Mouse (Mus musculus): ENCODE data around the gene Rabif. TPM values are rescaled to one million over a fixed set of nuclear protein-coding genes. Genes with fewer than 3 reads are reported as not detected.
"Not testable (repeated sequence)": the region's sequence is repeated elsewhere in the genome, so short reads cannot be mapped to it uniquely, and the experiment has no call there.

Gene Rabif
- total RNA-seq (2021): 10 to 100 TPM; 30.1 to 32.3 TPM
- long read RNA-seq, experiment 1, transcript Rabif-201 (2 exons, 2,861 nt): major isoform, 108 of 112 reads
- long read RNA-seq, experiment 1, partial matches to known transcripts: 0 of 112 reads
- long read RNA-seq, experiment 1, other reads (novel, unspliced or antisense): 4 of 112 reads
- long read RNA-seq, experiment 2, transcript Rabif-201 (2 exons, 2,861 nt): major isoform, 110 of 117 reads
- long read RNA-seq, experiment 2, partial matches to known transcripts: 0 of 117 reads
- long read RNA-seq, experiment 2, other reads (novel, unspliced or antisense): 7 of 117 reads

DNA sequence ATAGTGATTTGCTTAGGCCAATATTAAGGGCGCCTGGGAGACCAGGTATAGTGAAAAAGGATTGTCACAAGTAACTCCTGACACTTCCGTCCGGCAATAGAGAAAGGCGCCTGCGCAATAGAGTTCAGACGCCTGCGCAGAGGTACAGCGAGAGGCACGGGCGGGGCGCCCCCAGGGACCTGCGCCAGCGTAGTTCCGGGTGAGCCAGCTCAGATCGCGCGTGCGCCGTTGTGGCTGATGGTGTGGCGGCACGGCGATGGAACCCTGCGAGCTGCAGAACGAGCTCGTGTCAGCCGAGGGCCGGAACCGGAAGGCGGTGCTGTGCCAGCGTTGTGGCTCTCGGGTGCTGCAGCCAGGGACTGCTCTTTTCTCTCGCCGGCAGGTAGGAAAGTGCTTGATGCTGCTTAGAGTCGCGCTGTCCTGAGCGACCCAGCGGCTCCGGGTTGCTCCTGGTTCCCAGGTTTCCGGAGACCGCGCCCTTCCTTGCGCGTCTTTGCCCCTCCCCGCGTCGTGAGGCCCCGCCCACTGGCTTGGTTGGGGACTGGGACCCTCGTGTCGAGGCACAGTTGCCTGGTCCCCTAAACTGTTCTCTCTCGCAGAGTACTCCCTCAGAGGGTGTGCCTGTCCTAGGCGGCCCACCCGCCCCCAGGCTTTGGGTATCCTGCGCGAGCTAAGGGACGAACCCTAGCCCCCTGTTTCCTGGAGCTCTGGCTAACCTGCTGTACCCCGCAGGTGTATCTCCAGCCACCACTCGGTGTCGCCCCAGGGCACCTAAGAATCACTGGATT lies at the start of gene Rabif:
Rabif (plus strand) TSS at position 221 of the 788 bp plus-strand sequence.
- DNase-seq (ENCODE audit: low spot score in 2 of 2): peak; percentile 99
- intact Hi-C loops (cut with DNase I): no loop called here

DNA sequence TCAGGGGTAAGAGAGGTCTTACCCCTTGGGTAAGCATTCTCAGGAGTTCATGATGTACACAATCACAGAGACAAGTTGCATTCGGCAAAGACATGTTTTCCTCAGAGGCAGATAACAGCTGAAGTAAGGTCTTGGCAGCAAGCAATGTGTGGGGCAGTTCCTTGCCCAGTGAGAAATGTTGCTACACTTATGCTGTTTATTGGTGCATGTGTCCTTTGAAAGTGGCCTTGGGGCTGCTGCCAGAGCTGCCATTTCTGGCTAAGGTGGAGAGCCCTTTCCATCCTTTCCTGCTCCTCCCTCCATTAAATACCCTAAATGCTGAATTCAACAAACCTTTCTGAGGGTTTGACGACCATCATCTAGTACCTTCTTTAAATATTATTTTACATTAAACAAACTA lies 49.0 kb upstream of the Rabif start:
- no peak for DNase-seq (ENCODE audit: low spot score in 2 of 2)
- intact Hi-C loops (cut with DNase I): no loop called here

DNA sequence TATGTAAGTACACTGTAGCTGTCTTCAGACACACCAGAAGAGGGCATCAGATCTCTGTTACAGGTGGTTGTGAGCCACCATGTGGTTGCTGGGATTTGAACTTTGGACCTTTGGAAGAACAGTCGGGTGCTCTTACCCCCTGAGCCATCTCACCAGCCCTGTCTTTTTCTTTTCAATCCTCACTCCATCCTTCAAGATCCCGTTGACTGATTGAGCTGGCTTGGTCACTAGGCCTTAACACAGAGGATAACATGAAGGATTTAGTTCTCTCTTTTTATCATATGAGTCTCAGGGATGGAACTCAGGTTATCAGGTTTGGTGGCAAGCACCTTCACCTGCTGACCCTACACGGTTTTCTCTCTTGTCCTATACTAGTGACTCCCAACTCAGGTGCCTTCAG lies 45.9 kb upstream of the Rabif start:
- intact Hi-C loops (cut with DNase I); DNase-seq (ENCODE audit: low spot score in 2 of 2): not testable (repeated sequence)

DNA sequence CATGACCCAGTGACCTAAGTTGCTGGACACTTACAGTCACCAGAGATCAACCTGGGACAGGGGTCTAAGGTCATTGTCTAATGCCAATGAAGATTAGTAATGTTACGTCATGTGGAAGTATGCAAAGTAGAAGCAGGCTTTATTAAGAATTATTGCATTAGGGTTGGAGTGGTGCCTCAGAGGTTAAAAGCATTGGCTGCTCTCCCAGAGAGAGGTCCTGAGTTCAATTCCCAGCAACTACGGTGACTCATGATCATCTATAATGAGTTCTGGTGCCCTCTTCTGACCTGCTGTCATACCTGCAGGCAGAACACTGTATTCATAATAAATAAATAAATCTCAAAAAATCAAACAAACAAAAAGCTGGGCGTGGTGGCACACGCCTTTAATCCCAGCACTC lies 44.2 kb upstream of the Rabif start:
- DNase-seq (ENCODE audit: low spot score in 2 of 2): no peak
- intact Hi-C loops (cut with DNase I): no loop called here

DNA sequence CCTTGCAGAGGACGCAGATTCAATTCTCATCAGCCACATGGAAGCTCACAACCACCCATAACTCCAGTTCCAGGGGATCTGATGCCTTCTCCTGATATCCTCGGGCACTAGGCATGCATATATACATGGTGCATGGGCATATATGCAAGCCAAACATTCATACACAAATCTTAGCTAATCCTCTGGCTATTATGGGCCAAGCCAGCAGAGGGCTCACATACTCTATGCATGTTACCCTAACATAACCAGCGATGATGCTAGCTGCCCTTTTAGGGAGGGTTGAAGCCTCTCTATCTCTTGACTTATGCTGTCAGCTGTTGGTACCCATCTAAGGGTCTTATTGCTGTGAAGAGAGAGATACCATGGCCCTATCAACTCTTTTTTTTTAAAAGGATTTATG lies 43.5 kb upstream of the Rabif start:
- peak; percentile 51 to 56 for DNase-seq (ENCODE audit: low spot score in 2 of 2)
- intact Hi-C loops (cut with DNase I): no loop called here

DNA sequence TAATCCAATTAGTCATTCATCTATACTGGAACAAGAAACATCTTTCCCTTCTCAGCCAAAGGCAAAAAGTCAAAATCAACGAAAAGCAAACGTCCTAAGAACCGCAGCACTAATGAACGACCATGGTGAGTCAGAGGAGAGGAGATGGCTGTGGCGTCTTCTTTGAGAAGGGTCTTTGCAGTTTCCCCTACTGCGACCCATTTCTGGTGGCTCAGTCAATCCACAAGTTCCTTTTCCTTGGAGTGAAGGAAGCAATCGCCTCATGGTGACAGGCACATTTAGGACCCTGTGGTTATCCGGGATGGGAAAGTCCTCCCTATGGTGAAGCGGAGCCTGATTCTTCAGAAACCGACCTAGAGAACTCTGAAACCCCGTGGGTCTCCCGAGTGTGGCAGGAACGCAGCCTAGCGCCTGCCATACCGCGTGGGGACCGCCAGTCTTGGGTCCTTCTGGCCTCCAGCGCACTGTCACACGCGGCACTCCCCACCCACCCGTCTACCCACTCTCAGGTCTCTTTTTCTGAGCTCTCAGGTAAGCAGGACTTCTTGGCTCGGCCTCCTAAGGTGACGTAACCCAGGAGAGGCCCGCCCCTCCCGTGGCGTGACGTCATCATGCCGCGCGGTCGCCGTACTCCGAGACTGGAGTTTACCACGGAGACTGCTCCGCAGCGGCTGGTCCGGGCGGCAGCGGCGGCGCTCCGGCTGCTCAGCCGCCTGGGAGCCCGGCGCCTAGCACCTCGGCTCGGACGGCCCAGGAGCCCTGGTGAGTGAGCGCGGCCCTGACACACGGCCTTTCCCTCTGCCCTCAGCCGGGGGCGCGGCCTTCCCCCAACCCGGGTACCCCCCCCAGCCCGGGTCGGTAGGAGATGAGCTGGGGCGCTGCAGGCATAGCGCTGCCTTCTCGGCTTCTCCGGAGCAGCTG lies 39.3 kb upstream of the Rabif start, which contains the start of gene Klhl12:
Klhl12 (plus strand) TSS at position 628 of the 921 bp plus-strand sequence.
- peak; percentile 93 to 96 for DNase-seq (ENCODE audit: low spot score in 2 of 2)
- intact Hi-C loops (cut with DNase I): loop anchor here (1.0 kb wide), 1 partner anchor 93 kb away; no protein-coding TSS in a partner anchor

DNA sequence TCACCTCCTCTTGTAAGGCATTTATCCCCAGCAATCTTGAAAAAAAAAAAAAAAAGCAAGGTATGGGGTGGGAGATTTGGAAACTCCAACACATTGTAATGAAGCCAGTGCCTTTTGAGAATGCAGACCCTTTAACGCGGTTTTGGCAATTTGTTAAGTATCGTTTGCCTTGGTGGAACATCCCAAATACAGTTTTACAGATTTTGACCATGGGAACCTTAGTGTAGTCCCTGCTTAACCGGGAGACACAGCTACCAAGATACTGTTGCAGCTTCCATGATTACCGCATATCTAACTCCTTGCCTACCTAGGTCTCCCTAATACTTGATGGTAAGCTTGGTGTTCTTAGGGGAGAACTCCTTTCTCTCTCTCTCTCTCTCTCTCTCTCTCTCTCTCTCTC lies 38.4 kb upstream of the Rabif start:
- no peak for DNase-seq (ENCODE audit: low spot score in 2 of 2)
- intact Hi-C loops (cut with DNase I): no loop called here

DNA sequence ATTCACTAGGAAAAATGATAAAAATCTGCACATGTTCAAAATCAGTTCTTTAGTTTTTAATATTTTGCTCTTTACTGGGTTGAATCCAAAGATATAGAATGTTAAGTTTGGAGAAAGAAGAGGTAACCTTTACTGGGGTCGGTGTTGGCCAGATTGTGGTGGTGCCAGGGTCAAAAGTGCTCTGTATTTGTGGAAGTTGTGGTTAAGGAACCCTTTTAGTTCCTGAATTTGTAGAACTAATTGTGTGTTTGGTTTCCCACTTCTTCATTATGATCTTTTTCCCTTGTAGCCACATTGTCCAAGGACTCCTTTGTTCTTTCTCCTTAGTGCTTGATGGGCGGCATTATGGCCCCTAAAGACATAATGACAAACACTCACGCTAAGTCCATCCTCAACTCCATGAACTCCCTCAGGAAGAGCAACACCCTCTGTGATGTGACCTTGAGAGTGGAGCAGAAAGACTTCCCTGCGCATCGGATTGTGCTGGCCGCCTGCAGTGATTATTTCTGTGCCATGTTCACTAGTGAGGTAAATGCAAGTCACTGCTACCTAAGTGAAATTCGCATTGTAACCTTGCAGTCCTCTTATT lies 36.2 kb upstream of the Rabif start:
- DNase-seq (ENCODE audit: low spot score in 2 of 2): no peak
- intact Hi-C loops (cut with DNase I): no loop called here

DNA sequence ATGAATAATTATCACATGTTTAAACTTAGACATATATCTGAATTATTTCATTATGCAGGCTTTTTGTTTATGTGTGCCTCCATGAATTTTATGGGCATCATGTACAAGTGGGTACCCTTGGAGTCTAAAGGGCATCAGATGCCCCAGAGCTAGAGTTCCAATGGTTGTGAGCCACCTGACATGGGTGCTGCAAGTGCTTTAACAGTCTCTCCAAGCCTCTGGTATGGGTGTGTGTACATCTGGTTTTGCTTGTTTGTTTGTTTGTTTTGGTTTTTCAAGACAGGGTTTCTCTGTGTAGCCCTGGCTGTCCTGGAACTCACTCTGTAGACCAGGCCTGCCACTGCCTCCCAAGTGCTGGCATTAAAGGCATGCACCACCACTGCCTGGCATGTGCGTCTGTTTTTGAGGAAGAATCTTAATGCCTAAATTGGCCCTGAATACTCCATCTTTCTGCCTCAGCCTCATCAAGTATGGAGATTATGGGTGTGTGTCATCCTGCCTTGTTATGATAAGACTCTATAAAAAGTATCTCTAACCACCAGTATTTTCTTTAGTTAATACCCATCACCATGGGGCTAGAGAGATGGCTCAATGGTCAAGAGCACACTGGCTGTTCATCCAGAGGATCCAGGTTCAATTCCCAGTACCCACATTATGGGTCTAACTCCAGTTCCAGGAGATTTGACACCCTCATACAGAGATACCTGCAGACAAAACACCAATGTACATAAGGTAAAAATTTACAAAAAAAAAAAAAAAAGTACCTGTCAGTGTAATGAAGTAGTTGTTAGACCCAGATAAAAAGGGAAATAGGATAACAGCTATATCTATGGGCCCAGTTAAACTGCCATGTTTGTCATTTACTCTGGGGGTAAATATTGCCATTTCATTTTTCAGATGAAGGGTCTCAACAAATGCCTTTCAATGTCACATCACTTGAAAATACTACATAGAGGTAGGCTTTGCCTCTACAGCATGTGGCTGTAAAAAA lies 33.9 kb upstream of the Rabif start:
- no peak for DNase-seq (ENCODE audit: low spot score in 2 of 2)
- intact Hi-C loops (cut with DNase I): no loop called here

DNA sequence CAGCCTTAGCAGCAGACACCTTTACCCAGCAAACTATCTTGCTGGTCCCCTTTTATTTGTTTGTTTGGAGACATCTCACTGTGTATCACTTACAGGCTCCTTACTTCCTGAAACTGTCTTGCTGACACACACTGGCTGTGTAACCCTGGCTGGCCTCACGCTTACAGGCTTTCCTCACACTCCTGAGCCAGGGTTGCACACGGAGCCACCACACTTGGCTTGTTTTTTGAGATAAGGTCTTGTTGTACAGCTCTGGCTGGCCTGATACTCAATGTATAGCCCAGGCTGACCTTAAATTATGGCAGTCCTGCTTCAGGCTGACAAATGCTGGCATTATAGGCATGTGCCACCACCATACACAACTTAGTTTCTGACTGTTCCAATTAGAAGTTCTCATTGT lies 9.8 kb upstream of the Rabif start:
- intact Hi-C loops (cut with DNase I): no loop called here
- no peak for DNase-seq (ENCODE audit: low spot score in 2 of 2)

DNA sequence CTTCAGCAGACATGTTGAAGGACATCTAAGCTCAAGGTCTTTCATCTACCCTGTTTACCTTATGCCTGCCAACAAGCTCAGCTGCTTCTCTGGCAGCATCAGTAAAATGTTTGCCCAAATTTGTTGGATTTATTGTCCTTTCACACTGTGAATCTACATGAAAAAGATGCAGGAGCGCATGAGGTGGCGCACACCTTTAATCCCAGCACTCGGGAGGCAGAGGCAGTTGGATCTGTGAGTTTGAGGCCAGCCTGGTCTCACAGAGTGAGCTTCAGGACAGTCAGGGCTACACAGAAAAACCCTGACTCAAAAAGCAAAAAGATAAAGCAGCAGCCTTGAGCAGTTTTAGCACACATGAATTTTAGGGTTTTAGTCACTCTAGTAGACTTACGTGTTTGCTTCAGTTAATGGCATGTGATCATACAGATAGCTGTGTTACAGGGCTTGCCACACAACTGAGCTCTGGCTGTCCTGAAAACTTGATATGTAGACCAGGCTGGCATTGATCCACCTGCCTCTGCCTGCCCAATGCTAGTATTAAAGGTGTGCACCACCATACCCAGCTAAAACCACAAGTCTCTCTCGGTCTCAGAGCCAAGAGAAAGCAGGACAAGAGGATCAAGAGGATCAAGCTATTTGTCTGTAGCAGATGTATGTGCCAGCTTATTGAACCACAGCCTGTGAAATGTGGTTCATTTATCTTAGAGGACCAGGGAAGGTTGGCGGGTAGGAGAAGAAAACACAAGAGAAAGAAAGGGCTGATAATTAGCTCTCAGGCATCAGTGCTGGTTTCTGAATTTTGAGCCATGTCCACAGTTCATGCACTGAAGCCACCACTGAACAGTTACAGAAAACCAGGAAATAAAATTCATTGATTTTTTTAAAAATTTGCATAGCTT lies 3.3 kb upstream of the Rabif start:
- no peak for DNase-seq (ENCODE audit: low spot score in 2 of 2)
- intact Hi-C loops (cut with DNase I): no loop called here

DNA sequence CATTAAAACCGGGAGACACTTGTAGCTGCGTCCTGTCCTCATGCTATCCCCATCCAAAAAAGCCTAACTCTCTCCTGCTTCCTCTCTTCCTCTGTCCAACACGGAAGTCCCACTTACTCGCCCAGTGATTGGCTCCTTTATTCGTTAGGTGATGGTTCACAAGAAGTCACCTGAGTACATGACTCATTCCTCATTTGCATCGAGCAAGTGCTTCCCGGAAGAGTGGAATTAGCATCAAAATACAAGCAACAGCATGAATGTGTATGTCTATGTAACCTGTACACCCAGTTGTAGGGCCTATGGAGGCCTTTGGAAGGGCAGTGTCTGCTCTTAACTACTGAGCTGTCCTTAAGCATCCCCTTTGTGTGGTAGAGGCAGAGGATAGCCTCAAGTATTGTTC lies 2.2 kb upstream of the Rabif start:
- no peak for DNase-seq (ENCODE audit: low spot score in 2 of 2)
- intact Hi-C loops (cut with DNase I): no loop called here

DNA sequence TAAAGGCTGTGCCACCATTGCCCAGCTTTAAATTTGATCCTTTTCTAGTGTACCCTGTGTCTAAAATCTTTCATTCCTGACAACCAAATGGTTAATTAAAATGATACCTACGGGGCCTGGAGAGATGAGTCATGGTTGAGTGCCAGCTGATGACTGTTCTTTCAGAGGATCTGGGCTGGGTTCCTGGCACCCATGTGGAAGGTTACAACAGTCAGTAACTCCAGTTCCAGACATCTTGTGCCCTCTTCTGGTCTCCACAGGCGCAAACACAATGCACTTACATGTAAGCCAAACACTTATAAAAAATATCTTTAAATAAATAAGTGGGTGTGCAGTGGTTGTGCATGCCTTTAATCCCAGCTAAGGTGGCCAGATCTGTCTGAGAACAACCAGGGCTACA lies 952 bp upstream of the Rabif start:
- intact Hi-C loops (cut with DNase I): no loop called here
- no peak for DNase-seq (ENCODE audit: low spot score in 2 of 2)

DNA sequence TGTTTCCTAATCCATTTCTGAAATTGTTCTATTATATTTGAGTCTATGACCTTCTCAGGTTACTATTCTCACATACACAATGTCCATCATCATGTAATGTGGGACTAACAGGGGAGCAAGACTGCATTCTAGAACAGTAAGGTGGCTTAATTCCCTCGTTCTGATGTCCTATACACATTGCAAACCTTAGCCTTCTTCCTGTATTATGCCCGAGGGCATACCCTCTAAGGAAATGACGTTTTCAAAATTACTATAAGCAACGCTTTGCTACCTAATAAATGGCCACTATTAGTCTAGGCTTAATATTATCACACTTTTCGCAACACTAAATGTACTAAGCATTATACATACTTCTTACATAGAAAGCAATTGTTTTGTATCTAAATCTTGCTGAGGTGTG lies 492 bp upstream of the Rabif start:
- intact Hi-C loops (cut with DNase I): no loop called here
- DNase-seq (ENCODE audit: low spot score in 2 of 2): no peak

DNA sequence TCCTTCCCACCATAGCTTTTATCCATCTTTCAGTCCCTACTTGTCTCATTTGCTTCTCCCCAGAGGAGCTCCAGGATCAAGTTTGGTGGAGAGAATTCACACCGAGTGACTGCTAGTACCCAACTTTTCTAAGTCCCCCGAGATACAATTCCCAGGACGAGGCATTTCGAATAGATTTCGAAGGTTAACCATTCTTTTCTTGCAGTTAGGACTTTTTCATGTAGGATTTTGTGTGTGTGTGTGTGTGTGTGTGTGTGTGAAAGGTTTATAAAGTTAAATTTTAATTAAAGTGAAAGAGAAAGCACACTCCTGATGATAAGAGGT lies 730 bp downstream of the Rabif start:
- DNase-seq (ENCODE audit: low spot score in 2 of 2): no peak
- intact Hi-C loops (cut with DNase I): no loop called here

DNA sequence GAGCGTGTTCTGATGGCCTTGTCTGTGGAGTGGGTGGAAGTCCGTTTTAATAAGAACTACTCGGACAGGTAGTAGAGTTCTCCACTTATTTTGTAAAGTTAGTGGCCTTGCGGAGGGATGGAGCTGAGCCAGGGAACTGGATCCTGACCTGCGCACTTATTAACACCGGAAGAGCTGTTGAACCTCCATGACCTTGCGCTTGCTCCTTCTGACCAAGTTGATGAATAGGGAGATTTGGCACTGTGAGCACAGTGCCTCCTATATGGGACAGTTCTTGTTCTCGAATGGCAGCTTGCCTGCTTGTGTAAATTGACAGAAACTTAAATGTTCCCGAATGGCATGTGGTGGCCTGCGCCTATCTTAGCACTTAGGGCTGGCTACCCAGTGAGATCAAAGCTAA lies 1.5 kb downstream of the Rabif start:
- no peak for DNase-seq (ENCODE audit: low spot score in 2 of 2)
- intact Hi-C loops (cut with DNase I): no loop called here

DNA sequence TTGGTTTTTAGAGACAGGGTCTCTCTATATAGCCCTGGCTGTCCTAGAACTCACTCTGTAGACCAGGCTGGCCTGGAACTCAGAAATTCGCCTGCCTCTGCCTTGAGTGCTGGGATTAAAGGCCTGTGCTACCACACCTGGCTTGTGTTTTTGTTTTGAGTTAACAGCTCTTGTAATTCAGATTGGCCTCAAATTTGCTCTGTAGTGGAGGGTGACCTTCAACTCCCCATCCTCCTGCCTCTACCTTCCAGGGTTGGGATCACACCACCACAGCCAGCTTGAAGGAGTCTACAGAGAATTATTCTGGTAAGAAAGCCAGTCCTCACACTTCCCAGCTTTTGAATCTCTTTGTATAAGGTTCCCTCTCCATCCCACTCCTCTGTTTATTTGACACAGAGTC lies 6.5 kb downstream of the Rabif start:
- no peak for DNase-seq (ENCODE audit: low spot score in 2 of 2)
- intact Hi-C loops (cut with DNase I): no loop called here

DNA sequence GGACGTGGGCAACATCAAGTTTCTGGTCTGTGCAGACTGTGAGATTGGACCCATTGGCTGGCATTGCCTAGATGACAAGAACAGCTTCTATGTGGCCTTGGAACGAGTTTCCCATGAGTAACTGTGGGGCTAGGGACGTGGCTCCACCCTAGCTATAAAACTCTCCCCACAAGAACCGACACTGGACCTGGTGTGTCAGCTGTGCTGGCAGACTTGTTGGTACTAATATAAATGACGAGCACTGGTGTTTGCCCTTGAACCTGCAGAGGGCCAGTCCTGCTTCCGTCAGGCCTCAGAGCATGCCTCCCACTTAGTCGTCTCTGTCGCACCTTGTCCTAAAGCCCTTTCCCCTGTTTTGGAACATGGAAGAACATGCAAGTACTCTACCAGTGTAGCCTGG lies 11.8 kb downstream of the Rabif start:
- intact Hi-C loops (cut with DNase I): no loop called here
- DNase-seq (ENCODE audit: low spot score in 2 of 2): no peak

Measured in left cerebral cortex, postnatal 14 days (tissue).